Mouse (Mus musculus) right cerebral cortex, postnatal 36 days (tissue): Measurements from ENCODE around the gene Tspan18.

Experiments used
- DNase-seq, 2 experiments: peaks; one replicate each; pipeline ENCODE4 v3.0.0; 2022; ENCODE audit warnings: low spot score in 2 of 2, mixed read lengths in 1 of 2

Gene Tspan18

GRCm38 (mm10) chr2:93333817-93334731, at the start of gene Tspan18:
Gene Tspan18, minus strand, starts transcription at chr2:93334505.
- DNase-seq = no peak

GRCm38 (mm10) chr2:93383831-93384230, 49.5 kb upstream of the Tspan18 start:
- peak in 1 of 2 experiments; percentile 9 for DNase-seq

- no peak for DNase-seq
These were observed 46.4 kb upstream of the Tspan18 start for GRCm38 (mm10) chr2:93380680-93381089.

GRCm38 (mm10) chr2:93377797-93378196, 43.5 kb upstream of the Tspan18 start:
- DNase-seq = peak in 1 of 2 experiments; percentile 11

GRCm38 (mm10) chr2:93377157-93377556, 42.9 kb upstream of the Tspan18 start:
- no peak for DNase-seq

- DNase-seq = no peak
These were observed 38.6 kb upstream of the Tspan18 start for GRCm38 (mm10) chr2:93372872-93373271.

- DNase-seq = no peak
These were observed 37.8 kb upstream of the Tspan18 start for GRCm38 (mm10) chr2:93372097-93372571.

- no peak for DNase-seq
These were observed 34.6 kb upstream of the Tspan18 start for GRCm38 (mm10) chr2:93368954-93369353.

- no peak for DNase-seq
These were observed 33.7 kb upstream of the Tspan18 start for GRCm38 (mm10) chr2:93367962-93368361.

- DNase-seq = no peak
These were observed 31.1 kb upstream of the Tspan18 start for GRCm38 (mm10) chr2:93365411-93365810.

- DNase-seq = no peak
These were observed 30.6 kb upstream of the Tspan18 start for GRCm38 (mm10) chr2:93364951-93365350.

- DNase-seq = no peak
These were observed 27.1 kb upstream of the Tspan18 start for GRCm38 (mm10) chr2:93361454-93361853.

GRCm38 (mm10) chr2:93360310-93360709, 26.0 kb upstream of the Tspan18 start:
- DNase-seq = no peak

GRCm38 (mm10) chr2:93357391-93357790, 23.1 kb upstream of the Tspan18 start:
- no peak for DNase-seq

GRCm38 (mm10) chr2:93355845-93356244, 21.5 kb upstream of the Tspan18 start:
- no peak for DNase-seq

- DNase-seq = no peak
These were observed 20.3 kb upstream of the Tspan18 start for GRCm38 (mm10) chr2:93354621-93355020.

- DNase-seq = no peak
These were observed 19.4 kb upstream of the Tspan18 start for GRCm38 (mm10) chr2:93353725-93354124.

GRCm38 (mm10) chr2:93352915-93353685, 18.8 kb upstream of the Tspan18 start:
- DNase-seq = no peak

GRCm38 (mm10) chr2:93351352-93351751, 17.0 kb upstream of the Tspan18 start:
- no peak for DNase-seq

- no peak for DNase-seq
These were observed 12.7 kb upstream of the Tspan18 start for GRCm38 (mm10) chr2:93347018-93347417.

GRCm38 (mm10) chr2:93346609-93347008, 12.3 kb upstream of the Tspan18 start:
- no peak for DNase-seq

GRCm38 (mm10) chr2:93345663-93346268, 11.5 kb upstream of the Tspan18 start:
- DNase-seq = no peak
